Mouse (Mus musculus): ENCODE data around the gene Ctsm. TPM values are rescaled to one million over a fixed set of nuclear protein-coding genes. Genes with fewer than 3 reads are reported as not detected.
"Not testable (repeated sequence)": the region's sequence is repeated elsewhere in the genome, so short reads cannot be mapped to it uniquely, and the experiment has no call there.

The Ctsm gene
- polyA plus RNA-seq (2015; fragmentation: Nextera tagmentation; extraction: Ambion mirVana), result not detected in 2 replicates

DNA sequence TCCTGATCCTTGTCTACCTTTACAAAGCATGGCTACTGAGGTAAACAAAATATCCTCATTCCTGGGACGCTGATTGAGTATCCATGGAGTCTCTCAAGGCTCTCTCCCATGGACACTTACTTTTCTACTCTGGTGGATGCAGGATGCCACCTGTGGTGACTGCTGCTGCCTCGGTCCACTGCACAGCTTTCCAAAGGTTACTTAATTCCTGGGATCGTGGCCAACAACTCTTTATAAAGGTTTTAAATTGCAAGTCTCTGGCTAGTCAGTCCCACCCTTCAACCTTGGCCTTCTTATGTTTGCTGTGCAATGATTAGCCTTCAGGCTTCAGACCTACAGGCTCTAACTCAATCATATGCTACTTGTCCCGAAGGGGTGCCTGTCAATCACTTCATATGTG is at the start of gene Ctsm:
Gene Ctsm, minus strand, starts transcription at position 209 of the 400 bp plus-strand sequence.
- ATAC-seq (ENCODE audit: low read depth), result no peak
- Histone ChIP-seq H3K9me3 (replicated peaks; ENCODE audit: control insufficient read depth, low read length) (no peaks in the 10 kb centered on the region), H3K36me3 (ENCODE audit: control insufficient read depth, insufficient read depth) (no peaks in the 10 kb centered on the region), H3K4me2 (ENCODE audit: low read depth, low read length) (no peak within 1 kb of the TSS), H3K4me3 (ENCODE audit: low read depth, low read length) (no peak within 1 kb of the TSS), H3K9ac (ENCODE audit: low read depth, low read length) (no peak within 1 kb of the TSS), H3K27me3 (ENCODE audit: control insufficient read depth, insufficient read depth, low read depth, low read length) (no peaks in the 10 kb centered on the region), H3K4me1 (ENCODE audit: control insufficient read depth, low read depth, low read length) (no peaks in the 10 kb centered on the region), H3K27ac (ENCODE audit: low read length) (no peak within 1 kb of the TSS)
- WGBS (ENCODE audit: insufficient replicate concordance), result 43% methylated on average over 4 of the region's 4 CpGs

GRCm38 (mm10) chr13:61570027-61570426 is 28.4 kb upstream of the Ctsm start, which contains the start of gene Cts3:
Cts3 (minus strand) TSS chr13:61570127.
- Histone ChIP-seq H3K4me3 (ENCODE audit: low read depth, low read length) (no peak within 1 kb of the TSS), H3K9ac (ENCODE audit: low read depth, low read length) (no peak within 1 kb of the TSS), H3K4me1 (ENCODE audit: control insufficient read depth, low read depth, low read length) (no peaks in the 10 kb centered on the region), H3K9me3 (replicated peaks; ENCODE audit: control insufficient read depth, low read length) (no peaks in the 10 kb centered on the region), H3K27ac (ENCODE audit: low read length) (no peak within 1 kb of the TSS), H3K4me2 (ENCODE audit: low read depth, low read length) (no peak within 1 kb of the TSS), H3K36me3 (ENCODE audit: control insufficient read depth, insufficient read depth) (no peaks in the 10 kb centered on the region), H3K27me3 (ENCODE audit: control insufficient read depth, insufficient read depth, low read depth, low read length) (no peaks in the 10 kb centered on the region)
- no peak for ATAC-seq (ENCODE audit: low read depth)

DNA sequence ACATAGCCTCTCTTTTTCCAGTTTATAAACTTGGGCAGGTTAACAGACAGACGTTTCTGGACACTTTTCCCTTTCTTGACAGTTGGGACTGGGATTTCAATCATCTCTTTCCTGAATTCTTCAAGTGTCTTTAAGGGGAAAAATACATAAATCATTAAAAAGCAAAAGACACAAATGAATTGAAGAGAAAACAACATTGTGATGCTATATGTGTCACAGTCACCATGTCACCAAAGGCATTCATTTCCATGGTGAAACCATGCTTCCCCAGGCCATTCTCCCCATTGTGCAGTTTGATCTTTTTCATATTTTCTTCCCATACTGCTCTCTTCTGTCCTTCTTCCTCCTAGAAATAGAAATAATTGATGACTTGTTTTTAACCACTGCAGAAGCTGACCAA is 26.4 kb upstream of the Ctsm start, which contains the start of gene Gm49352:
Gene Gm49352, minus strand, starts transcription at position 101 of the 400 bp plus-strand sequence.
- not testable (repeated sequence) for H3K36me3 ChIP-seq (ENCODE audit: control insufficient read depth, insufficient read depth); H3K27me3 ChIP-seq (ENCODE audit: control insufficient read depth, insufficient read depth, low read depth, low read length); H3K4me2 ChIP-seq (ENCODE audit: low read depth, low read length); ATAC-seq (ENCODE audit: low read depth); H3K4me3 ChIP-seq (ENCODE audit: low read depth, low read length); H3K9me3 ChIP-seq (replicated peaks; ENCODE audit: control insufficient read depth, low read length); H3K9ac ChIP-seq (ENCODE audit: low read depth, low read length); H3K27ac ChIP-seq (ENCODE audit: low read length); H3K4me1 ChIP-seq (ENCODE audit: control insufficient read depth, low read depth, low read length)
- 19% methylated on average over 1 of the region's 1 CpGs for WGBS (ENCODE audit: insufficient replicate concordance)

Other genes starting within 250 kb of the Ctsm start
- gene Cts7, start 183.6 kb downstream of the Ctsm start, polyA plus RNA-seq (2015; fragmentation: Nextera tagmentation; extraction: Ambion mirVana), result not detected in 2 replicates
- not detected in 2 replicates for gene Gm49352, start 26.3 kb upstream of the Ctsm start, polyA plus RNA-seq (2015; fragmentation: Nextera tagmentation; extraction: Ambion mirVana)
- not detected in 2 replicates for gene Cts3, start 28.3 kb upstream of the Ctsm start, polyA plus RNA-seq (2015; fragmentation: Nextera tagmentation; extraction: Ambion mirVana)